Mouse (Mus musculus): ENCODE measurements around the gene Rgs10. TPM values are rescaled to one million over a fixed set of nuclear protein-coding genes. Genes with fewer than 3 reads are reported as not detected.

Gene Rgs10
- polyA plus RNA-seq, 1 experiment from 2014 or later = 88.1 TPM

DNA sequence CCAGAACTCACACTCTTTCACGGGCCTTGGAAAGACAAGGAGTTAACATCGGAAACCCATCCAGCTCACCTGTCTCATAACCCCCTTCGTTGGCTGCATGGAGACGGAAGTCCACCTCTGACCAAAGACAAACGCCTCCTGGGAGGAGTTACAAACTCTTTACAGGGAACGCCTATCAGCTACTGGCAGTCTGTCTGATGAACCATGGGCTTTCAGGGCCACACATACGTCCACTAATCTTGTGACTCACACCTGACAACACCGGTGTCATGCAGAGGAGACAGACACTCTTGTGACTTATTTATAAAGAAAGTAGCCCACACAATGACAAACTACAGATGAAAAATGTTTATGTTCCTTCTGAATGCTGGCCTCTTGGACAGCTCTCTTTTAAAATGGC is 16.0 kb downstream of the Rgs10 start:
- Histone ChIP-seq H3K4me2 (peak overlapping the region; percentile 21; the same call in 1 of the 2 replicates), H3K27me3 (replicated peaks; ENCODE audit: control insufficient read depth, insufficient read depth, low read length) (no peaks in the 10 kb centered on the region), H3K9ac (ENCODE audit: low read depth, low read length) (no peak overlapping the region), H3K9me3 (ENCODE audit: control insufficient read depth, low read length) (no peaks in the 10 kb centered on the region), H3K4me1 (replicated peaks; ENCODE audit: control insufficient read depth, insufficient read depth, low read length) (peaks cover 56% of the 10 kb centered on the region), H3K4me3 (ENCODE audit: low read depth, low read length) (no peak overlapping the region), H3K36me3 (ENCODE audit: control insufficient read depth, insufficient read depth, low read length) (peaks cover 17% of the 10 kb centered on the region), H3K27ac (ENCODE audit: low read depth, low read length) (peak overlapping the region; percentile 78)
- 0 out of 2 replicates have a peak, but pooled peaks have one; percentile 37 for ATAC-seq (replicated peaks; ENCODE audit: low FRiP score)
- 69% methylated on average over 8 of the region's 8 CpGs for WGBS
- no peak for DNase-seq (ENCODE audit: low spot score)

DNA sequence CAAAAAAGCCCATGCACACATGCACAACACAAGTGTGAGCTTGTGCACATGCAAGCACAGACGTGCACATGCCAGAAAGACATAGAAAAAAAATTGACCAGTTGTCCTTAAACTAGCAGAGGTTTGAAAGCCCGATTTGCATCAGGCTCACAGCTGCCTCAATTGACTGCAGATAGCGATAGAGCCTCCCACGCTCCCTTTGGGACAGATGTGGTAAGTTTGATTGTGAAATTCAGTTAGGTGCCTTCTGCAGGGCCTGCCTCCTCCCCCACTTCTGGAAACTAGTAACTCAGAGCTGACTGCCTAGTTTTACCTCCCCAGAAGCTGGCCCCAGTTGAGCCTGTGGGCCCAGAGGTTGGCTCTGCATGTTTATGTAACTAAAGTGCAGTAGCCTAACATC is 19.9 kb downstream of the Rgs10 start:
- H3K9ac ChIP-seq (ENCODE audit: low read depth, low read length) = no peak overlapping the region
- H3K36me3 ChIP-seq (ENCODE audit: control insufficient read depth, insufficient read depth, low read length) = peaks cover 17% of the 10 kb centered on the region
- H3K4me3 ChIP-seq (ENCODE audit: low read depth, low read length) = no peak overlapping the region
- peak; percentile 86 for ATAC-seq (replicated peaks; ENCODE audit: low FRiP score)
- H3K4me2 ChIP-seq = peak overlapping the region; percentile 16
- WGBS = 30% methylated on average over 4 of the region's 4 CpGs
- peak; percentile 62 for DNase-seq (ENCODE audit: low spot score)
- peaks cover 51% of the 10 kb centered on the region for H3K4me1 ChIP-seq (replicated peaks; ENCODE audit: control insufficient read depth, insufficient read depth, low read length)
- peak overlapping the region; percentile 85 for H3K27ac ChIP-seq (ENCODE audit: low read depth, low read length)
- no peaks in the 10 kb centered on the region for H3K27me3 ChIP-seq (replicated peaks; ENCODE audit: control insufficient read depth, insufficient read depth, low read length)
- no peaks in the 10 kb centered on the region for H3K9me3 ChIP-seq (ENCODE audit: control insufficient read depth, low read length)

GRCm38 (mm10) chr7:128397066-128397465 is 21.5 kb downstream of the Rgs10 start:
- Histone ChIP-seq H3K9ac (ENCODE audit: low read depth, low read length) (no peak overlapping the region), H3K4me2 (no peak overlapping the region), H3K4me3 (ENCODE audit: low read depth, low read length) (no peak overlapping the region), H3K27ac (ENCODE audit: low read depth, low read length) (no peak overlapping the region), H3K27me3 (replicated peaks; ENCODE audit: control insufficient read depth, insufficient read depth, low read length) (no peaks in the 10 kb centered on the region), H3K9me3 (ENCODE audit: control insufficient read depth, low read length) (no peaks in the 10 kb centered on the region), H3K4me1 (replicated peaks; ENCODE audit: control insufficient read depth, insufficient read depth, low read length) (peaks cover 58% of the 10 kb centered on the region), H3K36me3 (ENCODE audit: control insufficient read depth, insufficient read depth, low read length) (peaks cover 13% of the 10 kb centered on the region)
- ATAC-seq (replicated peaks; ENCODE audit: low FRiP score) = no peak
- 72% methylated on average over 2 of the region's 2 CpGs for WGBS
- no peak for DNase-seq (ENCODE audit: low spot score)

- DNase-seq (ENCODE audit: low spot score) = no peak
- Histone ChIP-seq H3K27ac (ENCODE audit: low read depth, low read length) (no peak overlapping the region), H3K9ac (ENCODE audit: low read depth, low read length) (no peak overlapping the region), H3K9me3 (ENCODE audit: control insufficient read depth, low read length) (no peaks in the 10 kb centered on the region), H3K36me3 (ENCODE audit: control insufficient read depth, insufficient read depth, low read length) (0 out of 2 replicates have a peak, but pooled peaks cover 2% of the 10 kb centered on the region), H3K4me1 (replicated peaks; ENCODE audit: control insufficient read depth, insufficient read depth, low read length) (peaks cover 72% of the 10 kb centered on the region), H3K27me3 (replicated peaks; ENCODE audit: control insufficient read depth, insufficient read depth, low read length) (no peaks in the 10 kb centered on the region), H3K4me2 (no peak overlapping the region), H3K4me3 (ENCODE audit: low read depth, low read length) (no peak overlapping the region)
- WGBS = 48% methylated on average over 4 of the region's 4 CpGs
- no peak for ATAC-seq (replicated peaks; ENCODE audit: low FRiP score)
Measured at GRCm38 (mm10) chr7:128393756-128394155, 24.8 kb downstream of the Rgs10 start.

DNA sequence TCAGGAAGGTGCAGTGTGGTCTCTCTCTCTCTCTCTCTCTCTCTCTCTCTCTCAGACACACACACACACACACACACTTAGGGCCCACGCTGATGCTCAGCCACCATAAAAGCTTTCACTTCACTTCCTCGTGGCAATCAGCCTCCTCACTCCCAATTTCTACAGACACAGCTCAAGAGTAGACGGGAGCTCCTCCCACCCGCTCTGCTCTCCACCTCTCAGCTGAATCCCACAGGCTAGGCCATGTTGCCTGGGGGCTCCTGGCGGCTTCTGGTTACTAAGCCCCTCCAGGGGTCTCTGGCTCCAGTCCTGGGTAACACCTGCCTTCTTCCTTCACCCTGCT is 25.6 kb downstream of the Rgs10 start:
- H3K4me3 ChIP-seq (ENCODE audit: low read depth, low read length) = no peak overlapping the region
- ATAC-seq (replicated peaks; ENCODE audit: low FRiP score) = no peak
- no peaks in the 10 kb centered on the region for H3K27me3 ChIP-seq (replicated peaks; ENCODE audit: control insufficient read depth, insufficient read depth, low read length)
- DNase-seq (ENCODE audit: low spot score) = no peak
- no peaks in the 10 kb centered on the region for H3K9me3 ChIP-seq (ENCODE audit: control insufficient read depth, low read length)
- H3K9ac ChIP-seq (ENCODE audit: low read depth, low read length) = peak overlapping the region; percentile 51
- peaks cover 68% of the 10 kb centered on the region for H3K4me1 ChIP-seq (replicated peaks; ENCODE audit: control insufficient read depth, insufficient read depth, low read length)
- 0 out of 2 replicates have a peak, but pooled peaks cover 5% of the 10 kb centered on the region for H3K36me3 ChIP-seq (ENCODE audit: control insufficient read depth, insufficient read depth, low read length)
- H3K27ac ChIP-seq (ENCODE audit: low read depth, low read length) = peak overlapping the region; percentile 74
- whole genome bisulfite sequencing = 31% methylated on average over 5 of the region's 5 CpGs
- H3K4me2 ChIP-seq = peak overlapping the region; percentile 54

DNA sequence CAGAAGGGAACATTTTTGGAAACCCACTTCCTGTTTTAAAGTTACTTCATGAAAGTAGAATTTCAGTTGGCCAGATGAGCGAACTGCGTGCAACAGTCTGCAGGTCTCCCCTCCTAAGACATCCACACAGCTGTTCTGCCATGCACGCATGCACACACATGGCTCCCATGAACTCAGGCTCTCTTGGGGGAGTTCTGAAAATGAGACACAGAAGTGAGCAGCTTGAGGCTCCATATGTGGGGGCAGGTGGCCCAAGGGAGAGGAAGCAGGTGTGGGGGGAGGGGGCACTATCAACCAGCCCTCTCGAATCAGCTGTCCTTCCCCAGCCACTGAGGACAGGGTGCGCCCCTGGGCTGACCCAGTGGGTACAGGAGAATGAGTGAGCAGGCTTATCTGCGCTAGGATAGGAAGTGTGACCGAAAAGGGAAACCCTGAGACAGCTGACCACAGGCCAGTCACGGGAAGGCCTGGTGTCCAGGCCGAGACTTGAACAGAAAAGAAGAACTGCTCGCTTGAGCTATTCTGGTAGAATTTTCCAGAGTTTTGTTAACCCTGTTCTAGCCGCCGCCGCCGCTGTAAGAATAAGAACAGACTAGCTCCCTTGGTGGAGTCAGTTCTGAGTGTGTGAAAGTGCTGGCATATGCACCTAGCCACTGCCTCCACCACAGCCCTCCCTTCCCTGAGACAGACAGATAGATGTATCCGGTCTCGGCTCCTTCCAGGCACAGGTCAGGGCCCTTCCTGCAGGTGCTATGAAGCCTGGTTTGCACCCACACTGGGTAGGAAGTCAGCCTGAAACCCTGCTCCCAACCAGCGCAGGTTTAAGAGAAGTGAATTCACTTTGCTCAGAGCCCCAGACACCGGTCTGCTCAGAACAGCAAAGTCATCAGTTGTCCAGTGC is 26.2 kb downstream of the Rgs10 start:
- peak overlapping the region; percentile 51 for H3K9ac ChIP-seq (ENCODE audit: low read depth, low read length)
- no peak overlapping the region for H3K4me3 ChIP-seq (ENCODE audit: low read depth, low read length)
- peaks cover 63% of the 10 kb centered on the region for H3K4me1 ChIP-seq (replicated peaks; ENCODE audit: control insufficient read depth, insufficient read depth, low read length)
- H3K9me3 ChIP-seq (ENCODE audit: control insufficient read depth, low read length) = no peaks in the 10 kb centered on the region
- H3K4me2 ChIP-seq = peak overlapping the region; percentile 54
- 0 out of 2 replicates have a peak, but pooled peaks cover 5% of the 10 kb centered on the region for H3K36me3 ChIP-seq (ENCODE audit: control insufficient read depth, insufficient read depth, low read length)
- H3K27me3 ChIP-seq (replicated peaks; ENCODE audit: control insufficient read depth, insufficient read depth, low read length) = no peaks in the 10 kb centered on the region
- 26% methylated on average over 18 of the region's 18 CpGs for WGBS
- DNase-seq (ENCODE audit: low spot score) (no peak), ATAC-seq (replicated peaks; ENCODE audit: low FRiP score) (peak; percentile 62)
- H3K27ac ChIP-seq (ENCODE audit: low read depth, low read length) = peak overlapping the region; percentile 74

- H3K27ac ChIP-seq (ENCODE audit: low read depth, low read length) = peak overlapping the region; percentile 74
- ATAC-seq (replicated peaks; ENCODE audit: low FRiP score) (peak; percentile 78), DNase-seq (ENCODE audit: low spot score) (no peak)
- peak overlapping the region; percentile 54 for H3K4me2 ChIP-seq
- H3K4me3 ChIP-seq (ENCODE audit: low read depth, low read length) = no peak overlapping the region
- no peaks in the 10 kb centered on the region for H3K27me3 ChIP-seq (replicated peaks; ENCODE audit: control insufficient read depth, insufficient read depth, low read length)
- 16% methylated on average over 12 of the region's 12 CpGs for WGBS
- H3K4me1 ChIP-seq (replicated peaks; ENCODE audit: control insufficient read depth, insufficient read depth, low read length) = peaks cover 58% of the 10 kb centered on the region
- H3K9ac ChIP-seq (ENCODE audit: low read depth, low read length) = peak overlapping the region; percentile 51; the same call in 1 of the 2 replicates
- H3K9me3 ChIP-seq (ENCODE audit: control insufficient read depth, low read length) = no peaks in the 10 kb centered on the region
- H3K36me3 ChIP-seq (ENCODE audit: control insufficient read depth, insufficient read depth, low read length) = 0 out of 2 replicates have a peak, but pooled peaks cover 5% of the 10 kb centered on the region
Measured at GRCm38 (mm10) chr7:128391267-128392057, 27.1 kb downstream of the Rgs10 start.

DNA sequence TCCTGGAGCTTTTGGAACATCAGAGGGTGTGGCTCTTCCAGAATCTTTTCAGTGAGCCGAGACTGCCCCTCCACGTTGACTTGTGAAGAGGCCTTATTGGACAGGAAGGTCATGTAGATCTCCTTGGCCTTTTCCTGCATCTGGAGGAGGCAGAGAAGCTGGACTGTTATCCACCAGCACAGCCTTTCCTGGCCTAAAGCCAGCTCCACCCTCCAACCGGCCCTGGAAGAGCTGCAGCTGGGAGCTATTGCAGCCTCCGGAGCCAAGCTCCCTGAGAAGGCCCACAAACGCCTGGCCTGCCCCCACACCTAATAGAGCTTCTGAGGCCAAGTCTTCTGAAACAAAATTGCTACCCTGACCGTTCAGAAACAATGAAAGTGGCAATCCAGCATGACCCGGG is 29.6 kb downstream of the Rgs10 start:
- H3K9me3 ChIP-seq (ENCODE audit: control insufficient read depth, low read length) = no peaks in the 10 kb centered on the region
- H3K9ac ChIP-seq (ENCODE audit: low read depth, low read length) = 0 out of 2 replicates have a peak overlapping the region, but pooled peaks have one; percentile 30
- no peak overlapping the region for H3K4me3 ChIP-seq (ENCODE audit: low read depth, low read length)
- WGBS = 40% methylated on average over 7 of the region's 7 CpGs
- peaks cover 56% of the 10 kb centered on the region for H3K4me1 ChIP-seq (replicated peaks; ENCODE audit: control insufficient read depth, insufficient read depth, low read length)
- ATAC-seq (replicated peaks; ENCODE audit: low FRiP score) (0 out of 2 replicates have a peak, but pooled peaks have one; percentile 24), DNase-seq (ENCODE audit: low spot score) (no peak)
- H3K27me3 ChIP-seq (replicated peaks; ENCODE audit: control insufficient read depth, insufficient read depth, low read length) = no peaks in the 10 kb centered on the region
- 0 out of 2 replicates have a peak overlapping the region, but pooled peaks have one; percentile 2 for H3K4me2 ChIP-seq
- peak overlapping the region; percentile 39; the same call in 1 of the 2 replicates for H3K27ac ChIP-seq (ENCODE audit: low read depth, low read length)
- 0 out of 2 replicates have a peak, but pooled peaks cover 5% of the 10 kb centered on the region for H3K36me3 ChIP-seq (ENCODE audit: control insufficient read depth, insufficient read depth, low read length)
